Mouse (Mus musculus) limb, embryonic 12.5 days (tissue): Measurements from ENCODE around the gene Ctnnbl1. TPM values are rescaled to one million over a fixed set of nuclear protein-coding genes. Genes with fewer than 3 reads are reported as not detected.

Source experiments
- polyA plus RNA-seq: library from polyadenylated mRNA; unstranded; fragments of >200 nt; fragmentation: Nextera tagmentation; extraction: Ambion mirVana; gene quantifications from 2 replicates; pipeline ENCODE4 v1.2.1, GENCODE M21; 2016

The Ctnnbl1 gene
- polyA plus RNA-seq, 1 experiment from 2014 or later, result 76.6 TPM

Other genes starting within 250 kb of the Ctnnbl1 start
- gene Nnat, start 177.3 kb upstream of the Ctnnbl1 start, polyA plus RNA-seq, result 1,818 and 1,932 TPM in 2 replicates
- gene Blcap, start 166.1 kb upstream of the Ctnnbl1 start, polyA plus RNA-seq, result 68.7 and 69.3 TPM in 2 replicates
- 0.20 and 0.30 TPM in 2 replicates for gene Vstm2l, start 177.3 kb downstream of the Ctnnbl1 start, polyA plus RNA-seq